Mouse (Mus musculus): ENCODE measurements around the gene Zfp595.
A peak's percentile ranks its signal among the peaks of the same experiment; 100 is the strongest.
"Not testable (repeated sequence)": the region's sequence is repeated elsewhere in the genome, so short reads cannot be mapped to it uniquely, and the experiment has no call there.

The Zfp595 gene

DNA sequence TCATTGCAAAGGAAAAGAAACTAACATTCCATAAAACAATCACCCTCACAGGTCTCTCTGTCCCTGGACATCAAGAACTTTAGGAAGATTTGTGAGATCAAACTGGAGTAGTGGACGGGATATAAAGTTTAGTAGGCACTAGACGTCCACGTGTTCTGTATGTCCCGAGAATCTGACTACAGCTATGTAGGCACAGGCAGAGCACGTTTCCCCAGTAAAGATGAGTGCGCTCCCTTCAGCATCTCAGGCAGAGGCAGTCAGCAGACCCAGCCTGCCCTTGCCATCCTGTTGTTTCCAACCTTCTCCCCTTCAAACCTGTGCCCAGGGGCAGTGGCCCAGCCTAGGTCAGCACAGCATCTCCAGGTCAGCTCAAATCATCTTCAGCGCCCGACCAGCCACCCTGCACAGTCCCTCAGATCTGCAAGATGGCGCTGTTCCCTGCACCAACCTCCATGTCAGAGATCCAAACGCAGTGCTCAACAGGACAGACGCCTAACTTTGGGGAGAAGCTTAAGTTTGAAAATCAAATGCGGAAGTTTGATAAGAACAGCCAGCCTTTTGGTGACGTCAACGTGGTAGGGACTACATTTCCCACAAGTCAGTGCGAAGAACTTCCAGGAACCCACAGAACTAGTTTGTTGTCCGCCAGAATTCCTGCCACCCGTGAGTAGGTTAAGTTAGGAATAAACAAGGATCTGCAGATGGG is at the start of gene Zfp595:
Gene Zfp595 (minus strand): TSS at position 552 of the 706 bp plus-strand sequence.
- peak; percentile 99 for ATAC-seq (ENCODE audit: low TSS enrichment)

DNA sequence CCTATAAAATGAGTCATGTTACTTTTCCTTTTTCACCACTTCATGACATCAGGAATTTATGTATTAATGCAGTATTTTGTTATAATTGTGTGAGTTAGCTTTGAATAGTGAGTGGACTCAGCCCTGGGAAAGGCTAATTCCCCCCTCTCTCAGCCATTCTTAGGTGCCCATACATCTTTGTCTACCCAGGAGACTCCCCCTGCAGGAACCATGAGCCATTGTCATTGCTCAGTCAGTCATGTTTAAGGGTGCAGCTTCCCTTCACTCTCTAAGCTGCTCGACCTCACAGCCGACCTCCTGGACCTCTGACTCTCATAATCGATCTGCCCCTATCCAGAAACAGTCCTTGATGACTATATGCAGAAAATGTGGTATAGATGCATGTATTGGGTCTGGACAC is 43.9 kb upstream of the Zfp595 start:
- not testable (repeated sequence) for ATAC-seq (ENCODE audit: low TSS enrichment)

DNA sequence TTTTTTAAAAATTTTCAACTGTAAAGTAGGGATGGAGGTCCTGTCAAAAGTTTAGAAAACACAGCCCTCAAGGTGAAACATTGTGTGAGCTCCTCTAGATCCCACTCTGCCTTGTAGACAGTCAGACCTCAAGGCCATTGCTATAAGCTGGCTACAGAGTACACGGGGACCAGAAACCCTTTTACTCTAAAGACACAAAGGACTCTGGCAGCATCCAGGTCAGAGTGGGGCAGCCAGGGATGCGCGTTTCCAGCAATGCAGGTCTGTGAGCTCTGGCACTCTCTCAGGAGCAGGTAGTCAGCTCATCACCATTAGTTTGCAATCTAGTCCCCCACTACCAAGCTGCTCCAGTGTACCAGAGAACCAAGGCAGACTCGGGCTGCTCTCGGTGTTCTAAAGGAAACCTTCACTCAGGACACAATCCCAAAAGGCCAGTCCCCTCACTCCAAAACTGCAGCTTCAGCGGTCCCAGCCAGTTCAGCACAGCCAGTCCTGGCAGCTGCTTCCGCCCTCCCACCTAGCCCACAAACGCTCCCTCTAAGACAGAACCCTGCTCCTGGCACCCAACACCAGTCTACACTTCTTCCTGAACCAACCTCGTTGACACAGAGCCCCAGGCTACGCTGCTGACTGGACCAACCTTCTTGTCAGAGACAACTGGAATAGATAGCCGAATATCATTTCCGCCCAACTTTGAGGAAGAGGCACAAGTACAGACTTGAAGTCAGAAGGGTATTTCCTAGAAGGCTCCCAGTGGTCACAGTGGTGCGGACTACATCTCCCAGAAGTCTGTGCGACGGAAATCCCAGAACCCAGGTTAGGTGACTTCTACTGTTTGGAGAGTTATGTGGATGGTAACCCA is 42.9 kb upstream of the Zfp595 start, which contains the start of the genes Gm28041 and Zfp456:
Gene Gm28041 (minus strand): TSS at position 684 of the 862 bp plus-strand sequence.
Gene Zfp456 (minus strand): TSS at position 761 of the 862 bp plus-strand sequence.
- peak; percentile 99 for ATAC-seq (ENCODE audit: low TSS enrichment)

DNA sequence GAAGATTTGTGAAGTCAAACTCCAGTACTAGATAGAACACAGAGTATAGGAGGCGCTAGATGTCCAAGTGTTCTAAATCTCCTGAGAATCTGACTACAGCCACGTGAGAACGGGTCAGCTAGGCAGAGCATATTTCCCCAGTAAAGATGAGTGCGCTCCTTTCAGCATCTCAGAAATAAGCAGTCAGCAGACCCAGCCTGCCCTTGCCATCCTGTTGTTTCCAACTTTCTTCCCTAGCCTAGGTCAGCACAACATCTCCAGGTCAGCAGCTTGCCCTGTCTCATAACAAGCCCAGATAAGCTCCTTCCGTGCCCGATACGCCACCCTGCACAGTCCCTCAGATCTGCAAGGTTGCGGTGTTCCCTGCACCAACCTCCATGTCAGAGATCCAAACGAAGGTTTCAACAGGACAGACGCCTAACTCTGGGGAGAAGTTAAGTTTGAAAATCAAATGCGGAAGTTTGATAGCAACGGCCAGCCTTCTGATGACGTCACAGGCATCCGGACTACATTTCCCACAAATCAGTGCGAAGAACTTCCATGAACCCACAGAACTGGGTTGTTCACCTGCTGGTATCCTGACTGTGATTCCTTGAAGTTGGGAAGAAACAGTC is 27.9 kb upstream of the Zfp595 start, which contains the start of the genes Gm28044 and Zfp953:
Gene Gm28044 (minus strand): TSS at position 406 of the 614 bp plus-strand sequence.
Gene Zfp953 (minus strand): TSS at position 475 of the 614 bp plus-strand sequence.
- ATAC-seq (ENCODE audit: low TSS enrichment), result peak; percentile 99

DNA sequence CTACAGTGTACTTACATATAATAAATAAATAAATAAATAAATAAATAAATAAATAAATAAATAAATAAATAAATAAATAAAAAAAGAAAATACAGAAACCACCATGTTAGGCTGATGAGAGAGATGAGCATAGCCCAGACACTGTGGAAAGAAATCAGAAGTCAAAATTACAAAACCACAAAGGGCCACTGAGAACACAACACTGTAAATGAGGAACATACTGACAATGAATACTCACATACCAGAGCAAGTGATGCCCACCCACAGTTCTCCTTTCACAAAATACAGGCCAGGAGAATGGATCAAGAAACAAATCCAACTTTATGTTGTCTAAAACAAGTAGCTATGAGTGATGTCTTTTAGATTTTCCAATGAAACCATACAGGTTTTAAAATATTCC is 19.5 kb upstream of the Zfp595 start:
- no peak for ATAC-seq (ENCODE audit: low TSS enrichment)

DNA sequence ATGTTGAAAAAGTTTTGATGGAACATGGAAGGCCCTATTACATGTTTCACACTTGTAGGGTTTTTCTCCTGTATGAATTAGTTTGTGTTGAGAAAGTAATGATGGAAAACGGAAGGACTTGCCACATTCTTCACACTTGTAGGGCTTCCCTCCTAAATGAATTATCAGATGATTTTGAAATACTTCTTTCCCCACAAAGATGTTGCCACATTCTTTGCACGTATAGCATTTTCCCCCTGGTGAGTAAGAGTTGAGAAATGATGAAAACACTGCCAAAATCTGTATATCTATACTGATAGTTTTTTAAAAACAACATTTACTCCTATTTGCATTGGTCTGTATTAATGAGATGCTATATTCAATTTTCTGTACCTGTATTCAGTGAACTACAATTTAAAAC is 11.1 kb upstream of the Zfp595 start:
- no peak for ATAC-seq (ENCODE audit: low TSS enrichment)

DNA sequence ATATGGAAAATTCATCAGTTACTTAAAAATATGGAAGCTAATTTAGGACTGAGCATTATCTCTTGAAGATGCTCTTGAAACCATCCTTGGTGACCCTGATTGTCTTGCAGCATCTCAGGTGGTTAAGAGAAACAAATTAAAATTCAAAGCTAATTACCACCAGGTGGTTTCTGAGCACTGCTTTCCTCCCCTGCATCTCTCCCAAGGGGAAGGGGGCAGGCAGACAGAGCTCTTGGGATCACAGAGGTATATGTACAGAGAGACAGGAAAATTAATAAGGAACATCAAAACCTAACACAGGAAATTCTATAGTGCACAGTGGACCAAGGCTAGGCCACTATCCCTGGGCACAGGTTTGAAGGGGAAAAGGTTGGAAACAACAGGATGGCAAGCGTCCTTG is 507 bp upstream of the Zfp595 start:
- ATAC-seq (ENCODE audit: low TSS enrichment), result no peak

DNA sequence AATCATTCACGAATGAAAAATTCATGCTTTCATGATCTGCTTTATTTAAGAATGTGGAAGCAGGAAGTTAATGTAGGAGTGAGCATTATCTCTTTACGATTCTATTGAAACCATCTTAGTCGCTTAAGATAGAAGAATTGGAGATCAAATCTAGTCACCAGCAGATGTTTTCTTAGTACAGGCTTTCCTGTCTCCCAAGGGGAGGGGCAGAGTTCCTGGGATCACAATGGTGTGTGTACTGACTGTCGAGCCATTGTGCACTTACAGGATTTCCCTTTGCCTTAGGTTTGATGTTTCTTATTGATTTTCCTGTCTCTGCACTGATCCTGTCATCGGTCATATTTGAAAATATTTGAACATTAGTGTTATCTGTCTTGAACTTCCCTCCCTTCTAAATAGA is 25.7 kb downstream of the Zfp595 start:
- peak; percentile 33 for ATAC-seq (ENCODE audit: low TSS enrichment)

DNA sequence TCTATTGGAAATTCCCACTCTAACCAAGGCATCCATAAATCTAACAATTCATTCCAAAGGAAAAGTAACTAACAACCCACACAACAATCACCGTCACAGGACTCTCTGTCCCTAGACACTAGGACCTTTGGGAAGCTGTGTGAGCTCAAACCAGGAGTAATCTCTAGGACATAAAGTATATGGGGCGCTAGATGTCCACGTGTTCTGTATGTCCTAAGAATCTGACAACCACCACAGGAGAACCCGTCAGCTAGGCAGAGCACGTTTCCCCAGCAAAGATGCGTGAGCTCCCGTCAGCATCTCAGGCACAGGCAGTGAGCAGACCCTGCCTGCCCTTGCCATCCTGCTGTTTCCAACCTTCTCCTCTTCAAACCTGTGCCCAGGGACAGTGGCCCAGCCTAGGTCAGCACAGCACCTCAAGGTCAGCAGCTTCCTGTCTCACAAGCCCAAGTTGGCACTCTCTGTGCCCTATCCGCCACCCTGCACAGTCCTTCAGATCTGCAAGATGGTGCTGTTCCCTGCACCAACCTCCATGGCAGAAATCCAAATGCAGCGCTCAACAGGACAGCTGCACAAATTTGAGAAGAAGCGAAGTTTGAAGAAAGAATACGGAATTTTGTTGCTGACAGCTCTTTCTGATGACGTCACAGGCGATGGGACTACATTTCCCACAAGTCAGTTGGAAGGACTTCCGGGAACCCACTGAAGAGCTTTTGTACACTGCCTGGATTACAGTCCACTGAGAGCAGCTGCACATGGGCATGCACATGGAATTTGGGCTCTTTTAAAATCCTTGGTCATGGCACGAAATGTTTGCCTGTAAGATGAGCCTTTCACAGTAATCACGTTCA is 26.3 kb downstream of the Zfp595 start, which contains the start of gene Zfp457:
Gene Zfp457 (minus strand): TSS at position 664 of the 851 bp plus-strand sequence.
- ATAC-seq (ENCODE audit: low TSS enrichment), result peak; percentile 99

DNA sequence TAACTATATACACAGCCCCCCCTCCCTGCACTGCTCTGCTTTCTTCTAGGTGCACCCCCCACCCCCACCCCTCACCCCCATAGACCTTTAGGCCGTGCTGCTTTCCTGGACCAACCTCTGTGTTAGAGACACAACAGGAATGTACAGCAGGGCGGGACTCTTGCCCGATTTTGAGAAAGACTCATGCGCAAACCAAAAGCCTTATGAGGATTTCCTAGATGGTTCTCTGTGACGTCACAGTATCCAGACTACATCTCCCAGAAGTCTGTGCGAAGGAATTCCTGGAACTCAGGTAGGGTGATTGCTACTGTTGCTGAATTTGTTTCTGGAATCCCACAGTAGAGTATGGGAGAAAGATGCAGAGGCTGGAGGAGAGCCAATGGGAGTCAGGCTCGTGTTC is 54.1 kb downstream of the Zfp595 start, which contains the start of gene Zfp458:
Gene Zfp458 (minus strand): TSS at position 153 of the 400 bp plus-strand sequence.
- peak; percentile 92 for ATAC-seq (ENCODE audit: low TSS enrichment)

DNA sequence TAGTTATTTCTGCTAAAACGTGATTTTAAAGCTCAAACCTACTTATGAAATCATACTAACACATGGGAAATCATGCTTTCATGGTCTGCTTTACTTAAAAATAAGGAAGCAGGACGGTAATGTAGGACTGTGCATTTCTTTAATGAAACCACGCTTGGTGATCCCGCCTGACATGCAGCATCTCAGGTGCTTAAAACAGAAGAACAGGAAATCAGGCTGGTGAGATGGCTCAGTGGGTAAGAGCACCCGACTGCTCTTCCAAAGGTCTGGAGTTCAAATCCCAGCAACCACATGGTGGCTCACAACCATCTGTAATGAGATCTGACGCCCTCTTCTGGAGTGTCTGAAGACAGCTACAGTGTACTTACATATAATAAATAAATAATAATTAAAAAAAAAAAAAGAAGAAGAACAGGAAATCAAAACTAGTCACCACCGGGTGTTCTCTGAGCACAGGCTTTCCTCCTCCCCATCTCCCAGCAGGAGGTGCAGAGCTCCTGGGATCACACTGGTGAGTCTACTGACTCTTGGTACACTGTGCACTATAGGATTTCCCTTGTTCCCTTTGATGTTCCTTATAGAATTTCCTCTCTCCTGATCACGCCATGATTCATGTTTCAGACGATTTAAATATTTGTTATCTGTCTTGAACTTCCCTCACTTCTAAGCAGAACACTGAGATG is 62.8 kb downstream of the Zfp595 start:
- peak; percentile 50 for ATAC-seq (ENCODE audit: low TSS enrichment)

DNA sequence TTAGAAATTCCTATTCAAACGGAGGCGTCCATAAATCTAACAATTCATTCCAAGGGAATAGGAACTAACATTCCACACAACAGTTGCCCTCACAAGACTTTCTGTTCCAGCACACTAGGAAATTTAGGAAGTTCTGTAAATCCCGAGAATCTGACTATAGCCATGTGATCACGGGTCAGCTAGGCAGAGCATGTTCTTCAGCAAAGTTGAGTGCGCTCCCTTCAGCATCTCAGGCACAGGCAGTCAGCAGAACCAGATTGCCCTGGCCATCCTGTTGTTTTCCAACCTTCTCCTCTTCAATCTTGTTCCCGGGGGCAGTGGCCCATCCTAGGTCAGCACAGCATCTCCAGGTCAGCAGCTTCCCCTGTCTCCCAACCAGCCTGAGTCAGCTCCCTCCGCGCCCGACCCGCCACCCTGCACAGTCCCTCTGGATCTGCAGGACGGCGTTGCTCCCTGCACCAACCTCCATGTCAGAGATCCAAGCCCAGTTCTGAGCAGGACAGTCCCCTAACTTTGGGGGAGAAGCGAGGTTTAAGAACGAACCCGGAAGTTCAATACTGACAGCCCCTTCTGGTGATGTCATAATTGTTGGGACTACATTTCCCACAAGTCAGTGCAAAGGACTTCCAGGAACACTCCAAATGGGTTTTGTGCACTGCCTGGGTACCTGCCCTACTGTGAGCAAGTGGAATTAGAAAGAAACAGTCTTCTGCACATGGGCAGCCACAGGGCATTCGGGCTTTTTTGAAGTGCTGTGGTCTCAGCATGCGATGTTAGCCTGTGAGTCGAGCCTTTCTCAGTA is 63.6 kb downstream of the Zfp595 start:
- peak; percentile 100 for ATAC-seq (ENCODE audit: low TSS enrichment)

Measured in frontal cortex, adult (tissue).